Mouse (Mus musculus): ENCODE measurements around the gene Kcnt1.
"Not testable (repeated sequence)": the region's sequence is repeated elsewhere in the genome, so short reads cannot be mapped to it uniquely, and the experiment has no call there.

Kcnt1 gene
- long read RNA-seq, experiment 1, partial matches to known transcripts, result 2 of 4 reads
- long read RNA-seq, experiment 1, other reads (novel, unspliced or antisense), result 1 of 4 reads
- long read RNA-seq, experiment 2, partial matches to known transcripts, result 1 of 4 reads
- long read RNA-seq, experiment 2, other reads (novel, unspliced or antisense), result 1 of 4 reads

DNA sequence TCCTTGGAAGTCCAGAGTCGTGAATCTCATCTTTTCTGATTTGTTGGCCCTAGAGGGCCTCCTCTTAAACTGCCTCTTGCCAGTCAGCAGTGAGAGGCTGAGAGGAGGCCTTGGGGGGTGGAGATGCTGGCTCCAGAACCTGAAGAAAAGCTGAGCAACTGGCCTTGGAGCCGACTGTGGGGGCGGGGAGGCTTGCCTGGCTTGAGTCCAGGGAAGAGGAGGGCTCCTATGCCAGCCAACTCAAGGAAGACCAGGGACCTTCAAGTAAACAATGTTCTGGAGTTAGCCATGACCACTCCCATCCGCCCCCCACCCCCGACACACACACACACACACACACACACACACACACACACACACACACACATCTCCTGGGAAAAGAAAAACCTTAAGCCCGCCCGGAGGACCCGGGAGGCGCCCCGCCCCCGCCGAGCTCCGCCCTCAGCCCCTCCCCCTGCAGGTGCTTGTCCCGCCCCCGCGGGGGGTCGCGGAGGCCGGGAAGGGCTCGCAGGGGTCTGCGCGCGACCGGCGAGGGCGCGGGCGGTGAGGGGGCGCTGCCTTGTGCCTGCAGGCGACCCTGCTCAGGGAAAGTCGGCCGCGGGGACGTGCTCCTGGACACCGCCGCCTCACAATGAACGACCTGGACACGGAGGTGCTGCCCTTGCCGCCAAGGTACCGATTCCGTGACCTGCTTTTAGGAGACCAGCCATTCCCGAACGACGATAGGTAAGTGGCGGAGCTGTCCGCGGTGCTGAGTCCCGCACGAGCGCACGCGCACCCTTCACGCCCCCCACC, at the start of gene Kcnt1:
Kcnt1 (plus strand) TSS at position 398 of the 795 bp plus-strand sequence.
- intact Hi-C loops (cut with DNase I), result no loop called here

GRCm38 (mm10) chr2:25815748-25816147, 47.8 kb upstream of the Kcnt1 start, which contains the start of gene Glt6d1:
TSS of gene Glt6d1 (minus strand) at chr2:25815848.
- intact Hi-C loops (cut with DNase I), result not testable (repeated sequence)

- intact Hi-C loops (cut with DNase I), result no loop called here
Measured at GRCm38 (mm10) chr2:25822806-25823205, 40.7 kb upstream of the Kcnt1 start, which contains the start of gene Lcn9. TSS of gene Lcn9 (plus strand) at chr2:25823153.

- intact Hi-C loops (cut with DNase I), result no loop called here
Measured at GRCm38 (mm10) chr2:25824751-25825150, 38.8 kb upstream of the Kcnt1 start.

- intact Hi-C loops (cut with DNase I), result no loop called here
Measured at GRCm38 (mm10) chr2:25828344-25828947, 35.1 kb upstream of the Kcnt1 start.

DNA sequence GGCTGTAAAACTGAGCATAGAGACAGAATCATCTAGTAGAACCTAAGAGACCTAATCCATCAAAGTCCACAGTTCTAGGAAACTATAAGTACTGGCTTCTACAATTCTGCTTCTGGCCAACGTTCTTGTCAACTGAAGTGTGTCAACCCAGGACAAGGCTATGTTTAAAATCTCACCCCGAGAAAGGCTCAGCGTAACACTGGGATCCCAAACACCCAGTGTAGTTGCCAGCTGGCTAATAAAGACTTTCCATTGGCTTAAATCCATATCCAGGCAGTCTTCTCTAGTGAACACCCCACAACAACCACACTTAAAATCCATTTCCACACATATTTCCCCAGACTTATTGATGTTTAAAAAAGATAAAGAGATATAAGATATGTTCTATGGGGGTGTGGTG, 32.7 kb upstream of the Kcnt1 start:
- intact Hi-C loops (cut with DNase I), result loop anchor here (10.0 kb wide), 1 partner anchor 314 kb away; no protein-coding TSS in a partner anchor

GRCm38 (mm10) chr2:25836291-25836690, 27.2 kb upstream of the Kcnt1 start:
- intact Hi-C loops (cut with DNase I), result loop anchor here (1.0 to 10.0 kb wide), 4 partner anchors 51 to 309 kb away; no protein-coding TSS in a partner anchor

GRCm38 (mm10) chr2:25842161-25842560, 21.4 kb upstream of the Kcnt1 start:
- intact Hi-C loops (cut with DNase I), result no loop called here

DNA sequence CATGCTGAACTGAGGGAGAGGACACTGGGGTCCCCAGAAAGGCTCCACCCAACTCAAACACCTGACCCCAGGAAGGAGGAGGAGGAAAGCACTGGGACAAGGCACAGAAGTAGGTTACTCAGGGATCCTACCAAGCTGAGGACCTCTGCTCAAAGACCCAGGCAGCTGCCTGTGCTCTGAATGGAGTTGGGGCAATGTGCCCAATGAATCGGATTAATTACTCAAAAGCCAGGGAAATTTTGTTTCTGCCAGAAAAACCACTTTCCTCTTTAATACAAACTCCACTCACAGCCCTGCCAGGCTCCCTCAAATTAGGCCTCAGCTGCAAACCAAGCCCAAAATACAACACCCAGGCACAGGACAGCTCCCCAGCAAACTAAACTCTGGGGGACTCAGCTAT, 20.8 kb upstream of the Kcnt1 start:
- intact Hi-C loops (cut with DNase I), result no loop called here

DNA sequence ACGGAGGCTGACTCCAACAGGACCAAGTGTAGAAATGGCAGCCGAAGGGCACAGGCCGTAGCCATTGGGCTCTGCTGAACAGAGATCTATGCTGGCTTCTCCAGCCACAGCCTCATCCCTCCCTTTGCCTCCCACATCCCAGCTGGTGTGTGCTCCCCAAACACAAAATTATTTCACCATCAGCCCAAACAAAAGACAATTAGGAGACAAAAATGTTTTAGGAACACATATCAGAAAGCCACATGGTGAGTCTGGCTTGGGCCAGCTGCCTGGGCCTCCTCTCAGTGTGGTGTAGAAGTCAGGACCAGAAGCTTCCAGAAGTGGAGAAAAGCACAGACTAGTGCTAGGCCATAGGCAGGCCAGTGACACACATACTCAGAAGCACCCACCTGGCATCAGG, 19.4 kb upstream of the Kcnt1 start:
- intact Hi-C loops (cut with DNase I), result no loop called here

- intact Hi-C loops (cut with DNase I), result no loop called here
Measured at GRCm38 (mm10) chr2:25846516-25846915, 17.0 kb upstream of the Kcnt1 start.

DNA sequence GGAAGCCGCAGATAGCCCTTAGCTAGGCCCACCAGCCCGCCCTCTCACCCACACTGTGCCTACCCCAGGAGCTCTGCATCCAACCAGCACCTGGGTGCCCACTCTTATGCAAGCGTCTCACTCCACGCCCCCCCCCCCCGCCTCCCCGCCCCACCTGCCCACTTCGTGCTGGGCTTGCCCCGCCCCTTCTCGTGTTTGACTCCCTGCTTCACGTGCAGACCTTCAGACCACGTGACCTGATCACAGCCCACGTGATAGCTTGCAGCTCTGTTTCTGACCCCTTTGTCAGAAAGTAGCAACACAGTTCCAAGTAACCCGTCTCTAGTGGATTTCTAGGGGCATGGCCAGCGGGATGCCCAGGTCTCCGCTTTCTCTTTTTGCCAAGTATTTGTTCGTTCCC, 16.3 kb upstream of the Kcnt1 start, which contains the start of gene Sohlh1:
Sohlh1 (minus strand) TSS at position 23 of the 400 bp plus-strand sequence.
- intact Hi-C loops (cut with DNase I), result no loop called here

GRCm38 (mm10) chr2:25850330-25850729, 13.2 kb upstream of the Kcnt1 start:
- intact Hi-C loops (cut with DNase I), result loop anchor here (5.0 kb wide), 1 partner anchor 82 kb away; no protein-coding TSS in a partner anchor

DNA sequence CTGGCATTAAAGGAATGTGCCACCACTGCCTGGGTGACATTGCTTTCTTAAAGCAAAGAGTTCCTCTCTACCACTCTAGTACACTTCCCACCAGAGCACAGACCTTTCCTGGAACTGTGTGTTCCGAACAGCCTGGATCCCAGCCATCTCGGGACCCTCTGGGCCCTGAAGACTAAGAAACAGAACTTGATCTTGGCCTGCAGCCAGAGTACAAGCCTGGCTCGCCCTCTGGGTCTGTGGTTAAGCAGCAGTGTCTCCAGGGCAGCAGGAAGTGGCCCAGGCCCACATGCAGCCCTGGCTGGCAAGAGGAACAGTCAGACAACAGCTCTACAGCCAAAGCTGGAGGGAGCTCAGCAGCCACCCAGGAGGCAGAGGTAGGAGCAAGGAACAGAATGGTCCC, 10.9 kb upstream of the Kcnt1 start:
- intact Hi-C loops (cut with DNase I), result loop anchor here (5.0 kb wide), 1 partner anchor 80 kb away; no protein-coding TSS in a partner anchor

DNA sequence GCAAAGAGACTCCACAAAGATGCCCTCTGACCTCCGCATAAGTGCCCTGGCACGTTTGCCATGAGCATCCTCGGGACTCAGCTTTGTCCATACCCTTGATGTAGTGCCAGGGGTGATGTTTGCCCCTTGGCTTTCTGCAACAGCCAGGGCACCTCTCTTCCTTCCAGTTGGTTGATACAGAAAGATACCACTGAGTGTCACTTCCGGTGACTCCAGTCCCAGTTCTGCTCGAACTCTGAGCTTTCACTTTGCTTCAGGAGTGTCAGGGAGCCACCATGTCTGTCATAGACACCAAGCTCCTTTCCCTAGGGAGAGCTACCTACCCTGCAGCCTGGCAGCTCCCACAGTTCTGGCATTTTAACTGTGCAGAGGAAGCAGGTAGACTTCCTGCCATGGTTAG, 9.5 kb upstream of the Kcnt1 start:
- intact Hi-C loops (cut with DNase I), result loop anchor here (5.0 kb wide), 1 partner anchor 78 kb away; no protein-coding TSS in a partner anchor

DNA sequence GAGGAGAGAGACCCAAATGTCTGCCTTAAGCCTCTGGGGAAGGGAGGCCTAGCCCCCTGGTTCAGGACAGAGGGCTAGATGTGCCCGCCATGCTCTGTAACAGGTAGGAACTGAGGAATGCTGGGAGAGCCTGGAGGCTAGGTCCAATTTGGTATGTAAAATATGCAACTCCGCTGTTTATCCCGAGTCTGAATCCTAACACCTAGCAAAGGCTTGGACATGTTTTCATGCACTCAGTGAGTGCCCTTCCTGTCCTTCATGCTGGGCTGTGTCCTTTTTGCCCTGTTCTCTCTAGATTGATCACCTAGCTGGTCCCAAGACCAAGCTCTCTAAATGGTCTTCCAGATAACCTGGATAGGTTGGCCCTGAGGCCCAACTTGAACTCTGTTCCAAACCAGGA, 3.6 kb upstream of the Kcnt1 start:
- intact Hi-C loops (cut with DNase I), result no loop called here

- intact Hi-C loops (cut with DNase I), result no loop called here
Measured at GRCm38 (mm10) chr2:25862038-25862437, 1.5 kb upstream of the Kcnt1 start.

- intact Hi-C loops (cut with DNase I), result no loop called here
Measured at GRCm38 (mm10) chr2:25862696-25863270, 751 bp upstream of the Kcnt1 start.

GRCm38 (mm10) chr2:25864230-25864629, 696 bp downstream of the Kcnt1 start:
- intact Hi-C loops (cut with DNase I), result no loop called here

GRCm38 (mm10) chr2:25865412-25865811, 1.9 kb downstream of the Kcnt1 start:
- intact Hi-C loops (cut with DNase I), result no loop called here

DNA sequence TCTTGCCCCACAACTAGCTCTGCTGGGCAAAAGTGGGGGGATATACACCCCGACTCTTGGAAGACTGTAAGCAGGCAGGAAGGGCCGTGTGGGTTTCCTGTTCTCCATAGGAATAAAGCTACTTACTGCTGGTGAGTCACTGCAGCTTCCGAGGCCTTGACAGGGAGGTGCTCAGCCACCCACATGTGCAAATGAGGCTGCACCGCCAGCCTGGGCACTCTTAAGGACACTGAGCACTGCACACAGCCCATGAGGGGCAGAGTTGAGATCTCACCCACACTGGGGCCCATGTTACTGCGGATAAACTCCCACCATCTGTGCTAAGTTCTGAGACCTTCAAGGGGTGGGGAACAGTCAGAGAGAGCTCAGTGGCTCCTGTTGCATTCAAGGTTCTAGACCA, 3.1 kb downstream of the Kcnt1 start:
- intact Hi-C loops (cut with DNase I), result no loop called here

All from adrenal gland (tissue).